Mouse (Mus musculus) forebrain, embryonic 11.5 days (tissue): Measurements from ENCODE around the gene Als2cl. TPM values are rescaled to one million over a fixed set of nuclear protein-coding genes. Genes with fewer than 3 reads are reported as not detected.

Source experiments
- ATAC-seq: fragments of 200-750 bp; cut with Nextera tagmentation; replicated peaks from 2 replicates; pipeline ENCODE4 v1.8.0; 2017; ENCODE audit warnings: moderate TSS enrichment; ENCODE audit not compliant: low FRiP score
- DNase-seq: peaks from one replicate; pipeline ENCODE4 v3.0.0-alpha.2; 2017; ENCODE audit warnings: low spot score
- H3K27ac ChIP-seq: fragments of 300-500 bp; sonication (generic); 2 replicates; pipeline ENCODE4 v1.5.1; 2014; ENCODE audit warnings: low read depth, low read length
- H3K27me3 ChIP-seq: fragments of 300-500 bp; sonication (generic); 2 replicates; pipeline ENCODE4 v1.6.1; 2014; ENCODE audit warnings: mild to moderate bottlenecking, low read length, mixed read lengths; ENCODE audit not compliant: control insufficient read depth, insufficient read depth
- H3K36me3 ChIP-seq: fragments of 300-500 bp; sonication (generic); 2 replicates; pipeline ENCODE4 v1.6.1; 2014; ENCODE audit warnings: mild to moderate bottlenecking, low read length, moderate library complexity, mixed read lengths; ENCODE audit not compliant: control insufficient read depth, insufficient read depth
- H3K4me1 ChIP-seq: fragments of 300-500 bp; sonication (generic); replicated peaks from 2 replicates; pipeline ENCODE4 v1.6.1; 2014; ENCODE audit warnings: low read length, mixed read lengths; ENCODE audit not compliant: control insufficient read depth, insufficient read depth
- H3K4me2 ChIP-seq: fragments of 300-500 bp; sonication (generic); 2 replicates; pipeline ENCODE4 v1.6.1; 2014; ENCODE audit warnings: low read depth, mild to moderate bottlenecking, low read length, moderate library complexity, mixed read lengths; ENCODE audit not compliant: severe bottlenecking
- H3K4me3 ChIP-seq: fragments of 300-500 bp; sonication (generic); 2 replicates; pipeline ENCODE4 v1.5.1; 2014; ENCODE audit warnings: low read depth, low read length
- H3K9ac ChIP-seq: fragments of 300-500 bp; sonication (generic); 2 replicates; pipeline ENCODE4 v1.6.1; 2014; ENCODE audit warnings: low read length
- H3K9me3 ChIP-seq: fragments of 300-500 bp; sonication (generic); 2 replicates; pipeline ENCODE4 v1.6.1; 2016; ENCODE audit warnings: low read length, mixed read lengths; ENCODE audit not compliant: control insufficient read depth
- WGBS: fragments of 180-500 bp; shearing (Covaris S2); extraction: QIAGEN DNeasy Blood & Tissue Kit; methylation state at CpG from one replicate; pipeline ENCODE4 v1.1.7; 2014; 5-methylcytosine and 5-hydroxymethylcytosine counted together
- polyA plus RNA-seq: library from polyadenylated mRNA; unstranded; fragments of >200 nt; fragmentation: Nextera tagmentation; extraction: Ambion mirVana; gene quantifications from 2 replicates; pipeline ENCODE4 v1.2.1, GENCODE M21; 2014

The Als2cl gene
- polyA plus RNA-seq, 1 experiment from 2014 or later, result 1.1 TPM

GRCm38 (mm10) chr9:110944265-110944664, 64.6 kb downstream of the Als2cl start:
- Histone ChIP-seq H3K4me1 (peaks cover 12% of the 10 kb centered on the region), H3K9ac (no peak overlapping the region), H3K4me2 (no peak overlapping the region), H3K36me3 (no peaks in the 10 kb centered on the region), H3K27ac (no peak overlapping the region), H3K4me3 (no peak overlapping the region), H3K9me3 (no peaks in the 10 kb centered on the region), H3K27me3 (peaks cover 24% of the 10 kb centered on the region)
- 34% methylated on average over 13 of the region's 13 CpGs for WGBS
- DNase-seq (no peak), ATAC-seq (no peak)

GRCm38 (mm10) chr9:110945343-110945742, 65.7 kb downstream of the Als2cl start:
- Histone ChIP-seq H3K27me3 (peaks cover 24% of the 10 kb centered on the region), H3K36me3 (no peaks in the 10 kb centered on the region), H3K4me1 (peaks cover 12% of the 10 kb centered on the region), H3K9ac (no peak overlapping the region), H3K27ac (no peak overlapping the region), H3K4me3 (no peak overlapping the region), H3K4me2 (no peak overlapping the region), H3K9me3 (no peaks in the 10 kb centered on the region)
- WGBS, result 26% methylated on average over 18 of the region's 18 CpGs
- no peak for DNase-seq
- ATAC-seq, result no peak

GRCm38 (mm10) chr9:110945926-110946325, 66.3 kb downstream of the Als2cl start, which contains the start of gene Tdgf1:
Gene Tdgf1, minus strand, starts transcription at chr9:110946158.
- no peak within 1 kb of the TSS for H3K4me3 ChIP-seq
- no peaks in the 10 kb centered on the region for H3K9me3 ChIP-seq
- H3K4me2 ChIP-seq, result peak within 1 kb of the TSS; percentile 34
- no peak for DNase-seq
- H3K9ac ChIP-seq, result no peak within 1 kb of the TSS; the same call in 1 of the 2 replicates
- H3K27me3 ChIP-seq, result peaks cover 24% of the 10 kb centered on the region
- H3K4me1 ChIP-seq, result peaks cover 12% of the 10 kb centered on the region
- no peaks in the 10 kb centered on the region for H3K36me3 ChIP-seq
- no peak for ATAC-seq
- no peak within 1 kb of the TSS for H3K27ac ChIP-seq
- 7% methylated on average over 11 of the region's 11 CpGs for WGBS

- H3K9me3 ChIP-seq, result no peaks in the 10 kb centered on the region
- peak overlapping the region; percentile 34 for H3K4me2 ChIP-seq
- no peaks in the 10 kb centered on the region for H3K36me3 ChIP-seq
- peaks cover 24% of the 10 kb centered on the region for H3K27me3 ChIP-seq
- no peak overlapping the region for H3K4me3 ChIP-seq
- peak; percentile 64 for DNase-seq
- WGBS, result 3% methylated on average over 20 of the region's 20 CpGs
- peak; percentile 51; the same call in 1 of the 2 replicates for ATAC-seq
- no peak overlapping the region; the same call in 1 of the 2 replicates for H3K9ac ChIP-seq
- H3K27ac ChIP-seq, result no peak overlapping the region
- peaks cover 12% of the 10 kb centered on the region for H3K4me1 ChIP-seq
These were observed 66.9 kb downstream of the Als2cl start for GRCm38 (mm10) chr9:110946548-110947044.

- Histone ChIP-seq H3K4me1 (peaks cover 12% of the 10 kb centered on the region), H3K36me3 (no peaks in the 10 kb centered on the region), H3K4me2 (peak overlapping the region; percentile 34), H3K4me3 (no peak overlapping the region), H3K9ac (no peak overlapping the region; the same call in 1 of the 2 replicates), H3K27ac (0 out of 2 replicates have a peak overlapping the region, but pooled peaks have one; percentile 41), H3K9me3 (no peaks in the 10 kb centered on the region), H3K27me3 (peaks cover 26% of the 10 kb centered on the region)
- 2% methylated on average over 6 of the region's 6 CpGs for WGBS
- ATAC-seq (peak; percentile 64), DNase-seq (peak; percentile 70)
These were observed 67.6 kb downstream of the Als2cl start for GRCm38 (mm10) chr9:110947261-110947661.

GRCm38 (mm10) chr9:110947900-110948299, 68.2 kb downstream of the Als2cl start:
- no peak for DNase-seq
- no peaks in the 10 kb centered on the region for H3K9me3 ChIP-seq
- ATAC-seq, result 0 out of 2 replicates have a peak, but pooled peaks have one; percentile 13
- no peaks in the 10 kb centered on the region for H3K36me3 ChIP-seq
- 19% methylated on average over 6 of the region's 6 CpGs for WGBS
- H3K9ac ChIP-seq, result no peak overlapping the region
- peaks cover 12% of the 10 kb centered on the region for H3K4me1 ChIP-seq
- H3K4me3 ChIP-seq, result no peak overlapping the region
- peaks cover 30% of the 10 kb centered on the region for H3K27me3 ChIP-seq
- no peak overlapping the region for H3K4me2 ChIP-seq
- peak overlapping the region; percentile 41; the same call in 1 of the 2 replicates for H3K27ac ChIP-seq

GRCm38 (mm10) chr9:110948813-110949310, 69.2 kb downstream of the Als2cl start:
- Histone ChIP-seq H3K4me2 (no peak overlapping the region), H3K9me3 (no peaks in the 10 kb centered on the region), H3K27me3 (peaks cover 32% of the 10 kb centered on the region), H3K36me3 (no peaks in the 10 kb centered on the region), H3K9ac (no peak overlapping the region), H3K27ac (no peak overlapping the region), H3K4me1 (peaks cover 14% of the 10 kb centered on the region), H3K4me3 (no peak overlapping the region)
- ATAC-seq (no peak), DNase-seq (no peak)
- WGBS, result 59% methylated on average over 8 of the region's 8 CpGs

- no peak for ATAC-seq
- Histone ChIP-seq H3K27ac (no peak overlapping the region), H3K9ac (no peak overlapping the region), H3K27me3 (peaks cover 24% of the 10 kb centered on the region), H3K4me3 (no peak overlapping the region), H3K4me2 (no peak overlapping the region), H3K9me3 (no peaks in the 10 kb centered on the region), H3K4me1 (peaks cover 14% of the 10 kb centered on the region), H3K36me3 (no peaks in the 10 kb centered on the region)
- 96% methylated on average over 3 of the region's 3 CpGs for WGBS
- no peak for DNase-seq
These were observed 70.4 kb downstream of the Als2cl start for GRCm38 (mm10) chr9:110950109-110950508.
